In genomic region chr19:30637471-30637870, GRCm38 (mm10) we compare ENCODE assay signal across 23 mouse cellular contexts.
DNase-seq lines count a peak whose midpoint lies in the region; ATAC-seq and TF ChIP-seq lines count a peak whose summit lies in the region.
"Had no signal": no experiment of that assay in that cellular context is flagged by ENCODE, and none has a peak within 500 bp of the region (broad histone marks: within the 10 kb centered on the region; RNA-seq: fewer than 3 reads in every experiment).

No protein-coding gene starts in this region.

- no peaks in the 10 kb centered on the region for H3K36me3 ChIP-seq in hindbrain, embryonic 15.5 days
- H3K36me3 ChIP-seq in hindbrain, embryonic 11.5 days (ENCODE audit: control insufficient read depth, insufficient read depth, low read length): no peaks in the 10 kb centered on the region
- H3K36me3 ChIP-seq: heart, embryonic 10.5 days; limb, embryonic 13.5 days; liver, embryonic 13.5 days; neural tube, embryonic 15.5 days; stomach, embryonic 15.5 days had no signal

- no peak overlapping the region for H3K27ac ChIP-seq in cerebellum, adult 2 months (ENCODE audit: insufficient read depth, low read length)
- no peak overlapping the region for H3K27ac ChIP-seq in hindbrain, embryonic 15.5 days (replicated peaks)
- no peak overlapping the region for H3K27ac ChIP-seq in hindbrain, embryonic 11.5 days (ENCODE audit: low read depth, low read length)
- H3K27ac ChIP-seq: heart, embryonic 10.5 days; kidney, postnatal 0 days; limb, embryonic 13.5 days; liver, embryonic 13.5 days; neural tube, embryonic 15.5 days; stomach, embryonic 15.5 days had no signal

- WGBS in cerebellum, adult 2 months: 13% methylated on average over 8 of the region's 8 CpGs
- WGBS in hindbrain, embryonic 15.5 days: 55% methylated on average over 8 of the region's 8 CpGs
- 88% methylated on average over 8 of the region's 8 CpGs for WGBS in hindbrain, embryonic 11.5 days

- peak; percentile 9 for DNase-seq in cerebellum, postnatal 14 days
- no peak for DNase-seq in cerebellum, adult 2 months
- no peak for DNase-seq in hindbrain, embryonic 11.5 days (ENCODE audit: low spot score)
- DNase-seq in right cerebral cortex, postnatal 10 days (ENCODE audit: low spot score in 2 of 2): peak; percentile 22 to 29
- DNase-seq in right cerebral cortex, postnatal 25 days: no peak
- DNase-seq in embryo, embryonic 11 days: no peak
- no peak for DNase-seq in MN1 (ENCODE audit: low spot score)
- DNase-seq: adrenal gland, postnatal 36 days; cerebellum, adult 9-10 months; kidney, adult 18-20 months; liver, embryonic 13.5 days; lung, embryonic 14.5 days; lung, postnatal 36 days; right cerebral cortex, adult 18-20 months; thymus, adult 18-20 months; thymus, postnatal 4 days had no signal

- no peak for TF ChIP-seq CTCF in cerebellum, adult 2 months (IDR thresholded peaks at IDR 0.05; ENCODE audit: borderline replicate concordance, insufficient read depth, low read depth, low read length)

- no peak for TF ChIP-seq POLR2A in cerebellum, adult 2 months (IDR thresholded peaks at IDR 0.05; ENCODE audit: borderline replicate concordance, insufficient read depth, low read length)

- H3K4me2 ChIP-seq in hindbrain, embryonic 15.5 days: 0 out of 2 replicates have a peak overlapping the region, but pooled peaks have one; percentile 17
- H3K4me2 ChIP-seq in hindbrain, embryonic 11.5 days (replicated peaks; ENCODE audit: low read depth, low read length): no peak overlapping the region
- H3K4me2 ChIP-seq: limb, embryonic 13.5 days; liver, embryonic 13.5 days; lung, embryonic 14.5 days; neural tube, embryonic 15.5 days; stomach, embryonic 15.5 days had no signal

- no peaks in the 10 kb centered on the region for H3K4me1 ChIP-seq in cerebellum, adult 2 months (ENCODE audit: control insufficient read depth, insufficient read depth, low read length)
- no peaks in the 10 kb centered on the region for H3K4me1 ChIP-seq in hindbrain, embryonic 15.5 days (replicated peaks)
- H3K4me1 ChIP-seq in hindbrain, embryonic 11.5 days (replicated peaks; ENCODE audit: control insufficient read depth, insufficient read depth, low read length): no peaks in the 10 kb centered on the region
- H3K4me1 ChIP-seq: heart, embryonic 10.5 days; limb, embryonic 13.5 days; liver, embryonic 13.5 days; neural tube, embryonic 15.5 days; stomach, embryonic 15.5 days had no signal

- H3K9ac ChIP-seq in hindbrain, embryonic 15.5 days: no peak overlapping the region
- H3K9ac ChIP-seq in hindbrain, embryonic 11.5 days (ENCODE audit: low read depth, low read length): no peak overlapping the region
- H3K9ac ChIP-seq: limb, embryonic 13.5 days; liver, embryonic 13.5 days; lung, embryonic 14.5 days; neural tube, embryonic 15.5 days; stomach, embryonic 15.5 days had no signal

- ATAC-seq in hindbrain, embryonic 15.5 days (ENCODE audit: low FRiP score, low read depth): 0 out of 2 replicates have a peak, but pooled peaks have one; percentile 54
- no peak for ATAC-seq in hindbrain, embryonic 11.5 days (ENCODE audit: low FRiP score)
- ATAC-seq: CD4-positive, CD25-positive, alpha-beta regulatory T cell, adult 4 months had no signal

- H3K27me3 ChIP-seq in cerebellum, adult 2 months (ENCODE audit: control insufficient read depth, insufficient read depth, low read length): no peaks in the 10 kb centered on the region
- no peaks in the 10 kb centered on the region for H3K27me3 ChIP-seq in hindbrain, embryonic 15.5 days
- H3K27me3 ChIP-seq in hindbrain, embryonic 11.5 days (ENCODE audit: control insufficient read depth, insufficient read depth, low read length): no peaks in the 10 kb centered on the region
- H3K27me3 ChIP-seq: limb, embryonic 13.5 days; liver, embryonic 13.5 days; neural tube, embryonic 15.5 days; stomach, embryonic 15.5 days had no signal

- no peak overlapping the region for H3K4me3 ChIP-seq in cerebellum, adult 2 months (replicated peaks; ENCODE audit: insufficient read depth, low read depth, low read length)
- H3K4me3 ChIP-seq in hindbrain, embryonic 15.5 days: no peak overlapping the region
- H3K4me3 ChIP-seq in hindbrain, embryonic 11.5 days (ENCODE audit: low read depth, low read length): no peak overlapping the region
- H3K4me3 ChIP-seq: heart, embryonic 10.5 days; limb, embryonic 13.5 days; liver, embryonic 13.5 days; neural tube, embryonic 15.5 days; stomach, embryonic 15.5 days had no signal

- no peaks in the 10 kb centered on the region for H3K9me3 ChIP-seq in hindbrain, embryonic 15.5 days
- no peaks in the 10 kb centered on the region for H3K9me3 ChIP-seq in hindbrain, embryonic 11.5 days (ENCODE audit: control insufficient read depth, low read length)
- H3K9me3 ChIP-seq: heart, embryonic 10.5 days; limb, embryonic 13.5 days; liver, embryonic 13.5 days; neural tube, embryonic 15.5 days; stomach, embryonic 15.5 days had no signal

Comparison
In these comparisons a context has a peak if more than half of its experiments do, and no peak if none do; other contexts are left out.
1. DNase-seq: peak in cerebellum, postnatal 14 days (2 of 2) and right cerebral cortex, postnatal 10 days (2 of 2); none in cerebellum, adult 2 months (0 of 2), hindbrain, embryonic 11.5 days (single experiment), right cerebral cortex, postnatal 25 days (single experiment), embryo, embryonic 11 days (single experiment) and MN1 (single experiment).